Mouse (Mus musculus) lung, postnatal 0 days (tissue): ENCODE results near the gene B9d2.
A peak's percentile ranks its signal among the peaks of the same experiment; 100 is the strongest.

Source experiments
- CTCF ChIP-seq: IDR thresholded peaks from 2 replicates; pipeline ENCODE4 v1.5.1; 2016; ENCODE audit warnings: antibody characterized with exemption, mild to moderate bottlenecking
- EP300 ChIP-seq: IDR thresholded peaks from 2 replicates; pipeline ENCODE4 v1.6.1; 2016; ENCODE audit warnings: antibody characterized with exemption, mild to moderate bottlenecking, control low read depth

GRCm38 (mm10) chr7:25719761-25720610 lies 39.4 kb downstream of the B9d2 start:
- TF ChIP-seq CTCF (peak; percentile 96), EP300 (no peak)
